Mouse (Mus musculus): ENCODE data around the gene Hunk. TPM values are rescaled to one million over a fixed set of nuclear protein-coding genes. Genes with fewer than 3 reads are reported as not detected.

Gene Hunk
- polyA plus RNA-seq, 1 experiment from 2014 or later: 1.9 TPM

GRCm38 (mm10) chr16:90518232-90518631 is 132.4 kb downstream of the Hunk start:
- Histone ChIP-seq H3K27me3 (ENCODE audit: control insufficient read depth, insufficient read depth, low read length) (no peaks in the 10 kb centered on the region), H3K36me3 (ENCODE audit: control insufficient read depth, insufficient read depth, low read length) (no peaks in the 10 kb centered on the region), H3K4me1 (replicated peaks; ENCODE audit: control insufficient read depth, insufficient read depth) (no peaks in the 10 kb centered on the region), H3K9ac (ENCODE audit: low read length) (no peak overlapping the region), H3K27ac (replicated peaks) (no peak overlapping the region), H3K9me3 (ENCODE audit: control insufficient read depth, low read length) (no peaks in the 10 kb centered on the region), H3K4me2 (replicated peaks; ENCODE audit: low read depth) (no peak overlapping the region), H3K4me3 (ENCODE audit: low read depth, low read length) (no peak overlapping the region)
- 68% methylated on average over 8 of the region's 8 CpGs for WGBS
- DNase-seq (ENCODE audit: low spot score) (no peak), ATAC-seq (ENCODE audit: low FRiP score, low TSS enrichment) (no peak)
- TF ChIP-seq CTCF (IDR thresholded peaks at IDR 0.05; ENCODE audit: low read depth) (no peak), EP300 (optimal IDR thresholded peaks at IDR 0.05) (no peak)

GRCm38 (mm10) chr16:90518732-90519295 is 133.0 kb downstream of the Hunk start:
- Histone ChIP-seq H3K9ac (ENCODE audit: low read length) (no peak overlapping the region), H3K4me3 (ENCODE audit: low read depth, low read length) (no peak overlapping the region), H3K4me2 (replicated peaks; ENCODE audit: low read depth) (no peak overlapping the region), H3K9me3 (ENCODE audit: control insufficient read depth, low read length) (no peaks in the 10 kb centered on the region), H3K27me3 (ENCODE audit: control insufficient read depth, insufficient read depth, low read length) (no peaks in the 10 kb centered on the region), H3K36me3 (ENCODE audit: control insufficient read depth, insufficient read depth, low read length) (no peaks in the 10 kb centered on the region), H3K27ac (replicated peaks) (no peak overlapping the region), H3K4me1 (replicated peaks; ENCODE audit: control insufficient read depth, insufficient read depth) (no peaks in the 10 kb centered on the region)
- no peak for TF ChIP-seq CTCF (IDR thresholded peaks at IDR 0.05; ENCODE audit: low read depth)
- no peak for TF ChIP-seq EP300 (optimal IDR thresholded peaks at IDR 0.05)
- ATAC-seq (ENCODE audit: low FRiP score, low TSS enrichment) (no peak), DNase-seq (ENCODE audit: low spot score) (no peak)
- WGBS: 61% methylated on average over 13 of the region's 13 CpGs

GRCm38 (mm10) chr16:90521191-90521950 is 135.6 kb downstream of the Hunk start:
- no peak for ATAC-seq (ENCODE audit: low FRiP score, low TSS enrichment)
- Histone ChIP-seq H3K4me3 (ENCODE audit: low read depth, low read length) (no peak overlapping the region), H3K9ac (ENCODE audit: low read length) (no peak overlapping the region), H3K4me1 (replicated peaks; ENCODE audit: control insufficient read depth, insufficient read depth) (no peaks in the 10 kb centered on the region), H3K27me3 (ENCODE audit: control insufficient read depth, insufficient read depth, low read length) (no peaks in the 10 kb centered on the region), H3K9me3 (ENCODE audit: control insufficient read depth, low read length) (no peaks in the 10 kb centered on the region), H3K4me2 (replicated peaks; ENCODE audit: low read depth) (no peak overlapping the region), H3K27ac (replicated peaks) (no peak overlapping the region), H3K36me3 (ENCODE audit: control insufficient read depth, insufficient read depth, low read length) (no peaks in the 10 kb centered on the region)
- WGBS: 33% methylated on average over 10 of the region's 10 CpGs
- no peak for DNase-seq (ENCODE audit: low spot score)
- TF ChIP-seq CTCF (IDR thresholded peaks at IDR 0.05; ENCODE audit: low read depth) (no peak), EP300 (optimal IDR thresholded peaks at IDR 0.05) (no peak)

GRCm38 (mm10) chr16:90521951-90522255 is 136.1 kb downstream of the Hunk start:
- H3K4me3 ChIP-seq (ENCODE audit: low read depth, low read length): no peak overlapping the region
- no peak overlapping the region for H3K4me2 ChIP-seq (replicated peaks; ENCODE audit: low read depth)
- H3K27me3 ChIP-seq (ENCODE audit: control insufficient read depth, insufficient read depth, low read length): no peaks in the 10 kb centered on the region
- ATAC-seq (ENCODE audit: low FRiP score, low TSS enrichment) (no peak), DNase-seq (ENCODE audit: low spot score) (no peak)
- no peaks in the 10 kb centered on the region for H3K36me3 ChIP-seq (ENCODE audit: control insufficient read depth, insufficient read depth, low read length)
- 47% methylated on average over 3 of the region's 3 CpGs for WGBS
- H3K27ac ChIP-seq (replicated peaks): no peak overlapping the region
- H3K4me1 ChIP-seq (replicated peaks; ENCODE audit: control insufficient read depth, insufficient read depth): no peaks in the 10 kb centered on the region
- no peak for TF ChIP-seq EP300 (optimal IDR thresholded peaks at IDR 0.05)
- no peak for TF ChIP-seq CTCF (IDR thresholded peaks at IDR 0.05; ENCODE audit: low read depth)
- no peak overlapping the region for H3K9ac ChIP-seq (ENCODE audit: low read length)
- H3K9me3 ChIP-seq (ENCODE audit: control insufficient read depth, low read length): no peaks in the 10 kb centered on the region

- H3K27ac ChIP-seq (replicated peaks): no peak overlapping the region
- no peaks in the 10 kb centered on the region for H3K9me3 ChIP-seq (ENCODE audit: control insufficient read depth, low read length)
- TF ChIP-seq CTCF (IDR thresholded peaks at IDR 0.05; ENCODE audit: low read depth) (no peak), EP300 (optimal IDR thresholded peaks at IDR 0.05) (no peak)
- no peak overlapping the region for H3K4me2 ChIP-seq (replicated peaks; ENCODE audit: low read depth)
- H3K9ac ChIP-seq (ENCODE audit: low read length): no peak overlapping the region
- no peak overlapping the region for H3K4me3 ChIP-seq (ENCODE audit: low read depth, low read length)
- no peaks in the 10 kb centered on the region for H3K27me3 ChIP-seq (ENCODE audit: control insufficient read depth, insufficient read depth, low read length)
- DNase-seq (ENCODE audit: low spot score): no peak
- no peaks in the 10 kb centered on the region for H3K4me1 ChIP-seq (replicated peaks; ENCODE audit: control insufficient read depth, insufficient read depth)
- H3K36me3 ChIP-seq (ENCODE audit: control insufficient read depth, insufficient read depth, low read length): no peaks in the 10 kb centered on the region
- WGBS: 50% methylated on average over 1 of the region's 1 CpGs
- ATAC-seq (ENCODE audit: low FRiP score, low TSS enrichment): no peak
These were observed 136.8 kb downstream of the Hunk start for GRCm38 (mm10) chr16:90522575-90522974.

- Histone ChIP-seq H3K4me3 (ENCODE audit: low read depth, low read length) (no peak overlapping the region), H3K36me3 (ENCODE audit: control insufficient read depth, insufficient read depth, low read length) (no peaks in the 10 kb centered on the region), H3K9me3 (ENCODE audit: control insufficient read depth, low read length) (no peaks in the 10 kb centered on the region), H3K27me3 (ENCODE audit: control insufficient read depth, insufficient read depth, low read length) (no peaks in the 10 kb centered on the region), H3K4me1 (replicated peaks; ENCODE audit: control insufficient read depth, insufficient read depth) (no peaks in the 10 kb centered on the region), H3K4me2 (replicated peaks; ENCODE audit: low read depth) (no peak overlapping the region), H3K9ac (ENCODE audit: low read length) (no peak overlapping the region), H3K27ac (replicated peaks) (no peak overlapping the region)
- TF ChIP-seq CTCF (IDR thresholded peaks at IDR 0.05; ENCODE audit: low read depth) (no peak), EP300 (optimal IDR thresholded peaks at IDR 0.05) (no peak)
- 30% methylated on average over 6 of the region's 6 CpGs for WGBS
- DNase-seq (ENCODE audit: low spot score): no peak
- ATAC-seq (ENCODE audit: low FRiP score, low TSS enrichment): no peak
These were observed 137.6 kb downstream of the Hunk start for GRCm38 (mm10) chr16:90523373-90523772.

Data from stomach, postnatal 0 days (tissue).